Comparison of ENCODE assay signal across 13 mouse cellular contexts in the genomic region with DNA sequence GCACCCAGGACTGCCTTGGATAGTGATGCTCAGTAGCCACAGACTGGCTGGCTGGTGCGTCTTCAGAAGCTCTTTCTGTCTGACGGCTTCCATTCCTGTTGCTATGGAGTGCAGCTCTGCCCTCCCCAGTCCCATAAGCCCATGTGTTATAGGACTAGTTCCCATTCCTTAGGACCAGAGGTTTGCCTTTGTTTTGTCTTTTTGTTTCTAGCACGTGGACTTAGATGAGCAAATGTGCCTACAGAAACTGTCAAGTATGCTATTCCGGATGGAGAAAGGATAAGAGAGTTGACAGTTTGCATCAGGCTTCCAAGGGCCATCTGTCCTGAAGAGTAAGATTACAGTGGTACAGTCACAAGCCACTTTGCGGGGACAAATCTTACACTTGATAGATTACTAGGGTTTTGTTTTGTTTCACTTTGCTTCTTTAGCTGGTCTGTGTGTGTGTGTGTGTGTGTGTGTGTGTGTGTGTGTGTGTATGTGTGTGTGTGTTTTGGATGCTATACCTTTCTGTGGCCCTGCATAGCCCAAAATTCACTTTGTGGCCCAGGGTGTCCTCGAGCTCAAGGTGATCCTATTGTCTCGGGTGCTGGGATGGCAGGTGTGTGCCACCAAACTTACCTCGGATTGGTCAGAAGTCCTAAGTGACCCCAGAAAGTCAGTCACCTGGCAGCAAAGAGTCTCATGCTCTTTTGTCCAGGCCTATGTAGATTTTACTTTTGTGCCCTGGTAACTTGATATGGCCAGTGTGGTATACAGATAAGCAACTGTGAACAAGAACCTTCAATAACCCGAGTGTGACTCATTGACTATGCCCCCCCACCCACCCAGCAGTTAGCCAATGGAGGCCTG. TPM values are rescaled to one million over a fixed set of nuclear protein-coding genes. Genes with fewer than 3 reads are reported as not detected.
DNase-seq lines count a peak whose midpoint lies in the region; ATAC-seq and TF ChIP-seq lines count a peak whose summit lies in the region.
"Had no signal": no experiment of that assay in that cellular context is flagged by ENCODE, and none has a peak within 500 bp of the region (broad histone marks: within the 10 kb centered on the region; RNA-seq: fewer than 3 reads in every experiment).

No protein-coding gene starts in this region.

- ATAC-seq in forebrain, postnatal 0 days = no peak
- no peak for ATAC-seq in forebrain, embryonic 15.5 days (replicated peaks)
- no peak for ATAC-seq in kidney, embryonic 15.5 days (replicated peaks; ENCODE audit: low FRiP score)
- no peak for ATAC-seq in kidney, embryonic 14.5 days (ENCODE audit: low FRiP score, low TSS enrichment)
- ATAC-seq in midbrain, embryonic 11.5 days (ENCODE audit: low FRiP score) = no peak
- ATAC-seq in midbrain, embryonic 16.5 days = no peak
- ATAC-seq in limb, embryonic 13.5 days (ENCODE audit: low FRiP score, low read depth) = no peak

- no peak overlapping the region for H3K4me3 ChIP-seq in forebrain, postnatal 0 days (ENCODE audit: low read depth, low read length)
- H3K4me3 ChIP-seq in forebrain, embryonic 15.5 days = no peak overlapping the region
- no peak overlapping the region for H3K4me3 ChIP-seq in kidney, embryonic 15.5 days (replicated peaks)
- H3K4me3 ChIP-seq in kidney, embryonic 14.5 days (ENCODE audit: low read length) = no peak overlapping the region
- H3K4me3 ChIP-seq in midbrain, embryonic 11.5 days (ENCODE audit: low read depth, low read length) = no peak overlapping the region
- H3K4me3 ChIP-seq in midbrain, embryonic 16.5 days (ENCODE audit: low read depth, low read length) = no peak overlapping the region
- no peak overlapping the region for H3K4me3 ChIP-seq in limb, embryonic 13.5 days

- no peaks in the 10 kb centered on the region for H3K9me3 ChIP-seq in forebrain, postnatal 0 days (ENCODE audit: low read length)
- no peaks in the 10 kb centered on the region for H3K9me3 ChIP-seq in forebrain, embryonic 15.5 days
- H3K9me3 ChIP-seq in kidney, embryonic 15.5 days (replicated peaks) = no peaks in the 10 kb centered on the region
- no peaks in the 10 kb centered on the region for H3K9me3 ChIP-seq in kidney, embryonic 14.5 days (ENCODE audit: control insufficient read depth, low read length)
- no peaks in the 10 kb centered on the region for H3K9me3 ChIP-seq in midbrain, embryonic 11.5 days (ENCODE audit: control insufficient read depth, low read length)
- no peaks in the 10 kb centered on the region for H3K9me3 ChIP-seq in midbrain, embryonic 16.5 days (replicated peaks; ENCODE audit: control insufficient read depth, low read length, poor library complexity, severe bottlenecking)
- no peaks in the 10 kb centered on the region for H3K9me3 ChIP-seq in limb, embryonic 13.5 days
- H3K9me3 ChIP-seq: liver, embryonic 15.5 days had no signal

- no peak overlapping the region for H3K4me2 ChIP-seq in forebrain, postnatal 0 days (ENCODE audit: low read depth)
- H3K4me2 ChIP-seq in forebrain, embryonic 15.5 days (replicated peaks) = no peak overlapping the region
- peak overlapping the region; percentile 92; the same call in 1 of the 2 replicates for H3K4me2 ChIP-seq in kidney, embryonic 15.5 days
- no peak overlapping the region for H3K4me2 ChIP-seq in kidney, embryonic 14.5 days (replicated peaks; ENCODE audit: low read depth, low read length)
- H3K4me2 ChIP-seq in midbrain, embryonic 11.5 days = no peak overlapping the region
- no peak overlapping the region for H3K4me2 ChIP-seq in midbrain, embryonic 16.5 days (ENCODE audit: low read length)
- peak overlapping the region; percentile 88 for H3K4me2 ChIP-seq in limb, embryonic 13.5 days (replicated peaks)

- H3K4me1 ChIP-seq in forebrain, postnatal 0 days (ENCODE audit: insufficient read depth) = no peaks in the 10 kb centered on the region
- peaks cover 21% of the 10 kb centered on the region for H3K4me1 ChIP-seq in forebrain, embryonic 15.5 days
- peaks cover 23% of the 10 kb centered on the region for H3K4me1 ChIP-seq in kidney, embryonic 15.5 days
- H3K4me1 ChIP-seq in kidney, embryonic 14.5 days (ENCODE audit: control insufficient read depth, insufficient read depth, low read length) = 0 out of 2 replicates have a peak, but pooled peaks cover 4% of the 10 kb centered on the region
- no peaks in the 10 kb centered on the region; the same call in 1 of the 2 replicates for H3K4me1 ChIP-seq in midbrain, embryonic 11.5 days (ENCODE audit: control insufficient read depth, insufficient read depth, low read length)
- H3K4me1 ChIP-seq in midbrain, embryonic 16.5 days (ENCODE audit: control insufficient read depth, insufficient read depth, low read length) = peaks cover 7% of the 10 kb centered on the region; the same call in 1 of the 2 replicates
- peaks cover 33% of the 10 kb centered on the region for H3K4me1 ChIP-seq in limb, embryonic 13.5 days

- DNase-seq in forebrain, postnatal 0 days = peak; percentile 30
- DNase-seq in midbrain, embryonic 11.5 days (ENCODE audit: low spot score, missing footprints) = peak; percentile 85
- no peak for DNase-seq in left cerebral cortex, adult 9 months (ENCODE audit: low spot score in 2 of 2)
- DNase-seq: adrenal gland, adult 2 months; kidney, adult 8-10 months had no signal

- no peak for TF ChIP-seq CTCF in forebrain, postnatal 0 days (IDR thresholded peaks at IDR 0.05; ENCODE audit: low read depth)

- H3K27ac ChIP-seq in forebrain, postnatal 0 days (ENCODE audit: low read depth, low read length) = no peak overlapping the region
- H3K27ac ChIP-seq in forebrain, embryonic 15.5 days (replicated peaks) = no peak overlapping the region
- H3K27ac ChIP-seq in kidney, embryonic 15.5 days = no peak overlapping the region
- no peak overlapping the region for H3K27ac ChIP-seq in kidney, embryonic 14.5 days (ENCODE audit: low read depth, low read length)
- H3K27ac ChIP-seq in midbrain, embryonic 11.5 days (ENCODE audit: low read depth, low read length) = no peak overlapping the region
- H3K27ac ChIP-seq in midbrain, embryonic 16.5 days (ENCODE audit: low read length) = no peak overlapping the region
- no peak overlapping the region for H3K27ac ChIP-seq in limb, embryonic 13.5 days
- H3K27ac ChIP-seq: hindbrain, embryonic 14.5 days; layer of hippocampus, adult 2 months; liver, embryonic 15.5 days had no signal

- no peaks in the 10 kb centered on the region for H3K36me3 ChIP-seq in forebrain, postnatal 0 days (ENCODE audit: insufficient read depth)
- H3K36me3 ChIP-seq in forebrain, embryonic 15.5 days = no peaks in the 10 kb centered on the region
- no peaks in the 10 kb centered on the region for H3K36me3 ChIP-seq in kidney, embryonic 15.5 days
- no peaks in the 10 kb centered on the region for H3K36me3 ChIP-seq in kidney, embryonic 14.5 days (ENCODE audit: control insufficient read depth, insufficient read depth, low read length)
- H3K36me3 ChIP-seq in midbrain, embryonic 11.5 days (ENCODE audit: control insufficient read depth, insufficient read depth, low read length) = no peaks in the 10 kb centered on the region
- H3K36me3 ChIP-seq in midbrain, embryonic 16.5 days (ENCODE audit: control insufficient read depth, insufficient read depth, low read length) = no peaks in the 10 kb centered on the region
- no peaks in the 10 kb centered on the region for H3K36me3 ChIP-seq in limb, embryonic 13.5 days
- H3K36me3 ChIP-seq: liver, embryonic 15.5 days had no signal

- 69% methylated on average over 9 of the region's 9 CpGs for WGBS in forebrain, postnatal 0 days
- WGBS in forebrain, embryonic 15.5 days = 69% methylated on average over 9 of the region's 9 CpGs
- 74% methylated on average over 9 of the region's 9 CpGs for WGBS in kidney, embryonic 15.5 days
- WGBS in kidney, embryonic 14.5 days = 75% methylated on average over 9 of the region's 9 CpGs
- WGBS in midbrain, embryonic 11.5 days = 68% methylated on average over 9 of the region's 9 CpGs
- 73% methylated on average over 9 of the region's 9 CpGs for WGBS in midbrain, embryonic 16.5 days
- WGBS in limb, embryonic 13.5 days = 72% methylated on average over 9 of the region's 9 CpGs

- no peak overlapping the region for H3K9ac ChIP-seq in forebrain, postnatal 0 days
- no peak overlapping the region for H3K9ac ChIP-seq in forebrain, embryonic 15.5 days (replicated peaks)
- H3K9ac ChIP-seq in kidney, embryonic 15.5 days = no peak overlapping the region
- no peak overlapping the region for H3K9ac ChIP-seq in kidney, embryonic 14.5 days (ENCODE audit: low read depth, low read length)
- no peak overlapping the region for H3K9ac ChIP-seq in midbrain, embryonic 11.5 days (ENCODE audit: low read length)
- H3K9ac ChIP-seq in midbrain, embryonic 16.5 days (ENCODE audit: low read depth, low read length) = no peak overlapping the region
- no peak overlapping the region for H3K9ac ChIP-seq in limb, embryonic 13.5 days
- H3K9ac ChIP-seq: liver, embryonic 15.5 days had no signal

- no peaks in the 10 kb centered on the region for H3K27me3 ChIP-seq in forebrain, postnatal 0 days (ENCODE audit: insufficient read depth, low read length)
- no peaks in the 10 kb centered on the region for H3K27me3 ChIP-seq in forebrain, embryonic 15.5 days
- peaks cover 9% of the 10 kb centered on the region; the same call in 1 of the 2 replicates for H3K27me3 ChIP-seq in kidney, embryonic 15.5 days
- no peaks in the 10 kb centered on the region for H3K27me3 ChIP-seq in kidney, embryonic 14.5 days (ENCODE audit: control insufficient read depth, insufficient read depth, low read length)
- no peaks in the 10 kb centered on the region for H3K27me3 ChIP-seq in midbrain, embryonic 11.5 days (ENCODE audit: control insufficient read depth, insufficient read depth, low read length)
- no peaks in the 10 kb centered on the region for H3K27me3 ChIP-seq in midbrain, embryonic 16.5 days (ENCODE audit: control insufficient read depth, insufficient read depth, low read depth, low read length)
- 0 out of 2 replicates have a peak, but pooled peaks cover 8% of the 10 kb centered on the region for H3K27me3 ChIP-seq in limb, embryonic 13.5 days
- H3K27me3 ChIP-seq: liver, embryonic 15.5 days had no signal

RNA-seq across cellular contexts. Expression of gene Ttc12, which starts 1.0 kb away (rescaled TPM):
- 2.6 and 3.7 TPM in 2 replicates for total RNA-seq in forebrain, postnatal 0 days (2014; rRNA removed)
- polyA plus RNA-seq in forebrain, postnatal 0 days (2015; fragmentation: Nextera tagmentation; extraction: Ambion mirVana) = 1.2 and 2.5 TPM in 2 replicates
- polyA plus RNA-seq in forebrain, embryonic 15.5 days (2015; fragmentation: Nextera tagmentation; extraction: Ambion mirVana) = 0.83 and 1.8 TPM in 2 replicates
- polyA plus RNA-seq in kidney, embryonic 15.5 days (2015; fragmentation: Nextera tagmentation; extraction: Ambion mirVana) = 2.4 and 2.5 TPM in 2 replicates
- 2.4 and 2.6 TPM in 2 replicates for polyA plus RNA-seq in kidney, embryonic 14.5 days (2014; fragmentation: Nextera tagmentation; extraction: Ambion mirVana)
- 2.1 and 3.2 TPM in 2 replicates for polyA plus RNA-seq in midbrain, embryonic 11.5 days (2014; fragmentation: Nextera tagmentation; extraction: Ambion mirVana)
- 1.7 and 1.9 TPM in 2 replicates for polyA plus RNA-seq in midbrain, embryonic 16.5 days (2015; fragmentation: Nextera tagmentation; extraction: Ambion mirVana)
- 1.2 and 1.4 TPM in 2 replicates for polyA plus RNA-seq in limb, embryonic 13.5 days (2015; fragmentation: Nextera tagmentation; extraction: Ambion mirVana)

Comparison
In these comparisons a context has a peak if more than half of its experiments do, and no peak if none do; other contexts are left out.
1. H3K4me2 ChIP-seq: peak in kidney, embryonic 15.5 days (single experiment) and limb, embryonic 13.5 days (single experiment); none in forebrain, postnatal 0 days (single experiment), forebrain, embryonic 15.5 days (single experiment), kidney, embryonic 14.5 days (single experiment), midbrain, embryonic 11.5 days (single experiment) and midbrain, embryonic 16.5 days (single experiment).
2. DNase-seq: peak in forebrain, postnatal 0 days (single experiment) and midbrain, embryonic 11.5 days (single experiment); none in left cerebral cortex, adult 9 months (0 of 2).